Mouse (Mus musculus) C2C12 (cell line): ENCODE measurements at regions not wholly inside any gene's neighbourhood (a gene's known extent, or its start where the extent isn't known, plus 50 kb on each side); places are given as distances from the start of the nearest gene placed in this dataset.

Experiments
- CEBPB ChIP-seq: IDR thresholded peaks from one replicate; pipeline ENCODE4 v1.6.1; 2011; ENCODE audit warnings: low read depth, mild to moderate bottlenecking, control low read depth, moderate library complexity
- CTCF ChIP-seq: IDR thresholded peaks from one replicate; pipeline ENCODE4 v1.5.1; 2011; ENCODE audit not compliant: control insufficient read depth, insufficient read depth, insufficient read length
- FOSL1 ChIP-seq: IDR thresholded peaks from one replicate; pipeline ENCODE4 v1.8.0; 2011; ENCODE audit warnings: mild to moderate bottlenecking, low read length; ENCODE audit not compliant: poor library complexity, insufficient read depth, severe bottlenecking
- MAX ChIP-seq: IDR thresholded peaks from one replicate; pipeline ENCODE4 v1.6.1; 2011; ENCODE audit warnings: mild to moderate bottlenecking, control low read depth
- MYOD1 ChIP-seq: IDR thresholded peaks from one replicate; pipeline ENCODE4 v1.6.1; 2011; ENCODE audit warnings: low read depth; ENCODE audit not compliant: control insufficient read depth, insufficient read length
- MYOG ChIP-seq: IDR thresholded peaks from one replicate; pipeline ENCODE4 v1.6.1; 2011; ENCODE audit not compliant: control insufficient read depth, insufficient read length; ENCODE audit errors: extremely low read depth
- USF1 ChIP-seq: IDR thresholded peaks from one replicate; pipeline ENCODE4 v1.6.1; 2011; ENCODE audit warnings: low read depth, mild to moderate bottlenecking, control low read depth, moderate library complexity

- TF ChIP-seq CTCF (no peak), MAX (no peak), USF1 (no peak), CEBPB (no peak), MYOG (no peak), MYOD1 (no peak), FOSL1 (no peak)
Measured at GRCm38 (mm10) chr15:56278006-56278405, 1199.4 kb downstream of the Slc22a22 start.
